In the genomic region with DNA sequence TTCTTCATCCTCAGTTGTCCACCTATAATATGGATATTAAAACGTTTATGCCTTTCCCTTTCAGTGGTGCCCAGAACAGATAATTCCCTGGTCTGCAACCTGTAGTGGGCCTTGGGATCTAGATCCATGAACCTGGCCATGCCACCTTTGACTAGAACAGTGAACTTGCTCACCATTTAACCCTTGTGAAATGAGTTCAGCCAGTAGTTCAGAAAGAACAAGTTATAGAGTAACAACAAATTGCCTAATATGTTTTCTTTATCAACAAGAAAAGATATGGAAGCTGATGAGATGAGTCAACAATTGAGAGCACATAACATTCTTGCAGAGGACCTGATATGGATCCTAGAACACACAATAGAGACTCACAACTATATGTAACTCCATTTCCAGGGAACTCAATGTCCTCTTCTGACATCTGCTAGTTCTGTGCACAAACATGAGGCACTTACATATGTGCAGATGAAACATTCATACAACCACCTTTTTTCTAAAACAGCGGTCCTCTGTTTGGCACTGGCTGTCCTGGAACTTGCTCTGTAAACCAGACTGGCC, we compare ENCODE assay signal across 28 mouse cellular contexts. TPM values are rescaled to one million over a fixed set of nuclear protein-coding genes. Genes with fewer than 3 reads are reported as not detected.
DNase-seq lines count a peak whose midpoint lies in the region; ATAC-seq and TF ChIP-seq lines count a peak whose summit lies in the region.
"Had no signal": no experiment of that assay in that cellular context is flagged by ENCODE, and none has a peak within 500 bp of the region (broad histone marks: within the 10 kb centered on the region; RNA-seq: fewer than 3 reads in every experiment).

No protein-coding gene starts in this region.

- no peak for TF ChIP-seq POLR2A in liver, adult 2 months (IDR thresholded peaks at IDR 0.05; ENCODE audit: extremely low read depth, insufficient read depth, low read length)

- peak; percentile 61; the same call in 1 of the 2 replicates for TF ChIP-seq EP300 in liver, postnatal 0 days (IDR thresholded peaks at IDR 0.05; ENCODE audit: low read depth)

- no peaks in the 10 kb centered on the region for H3K79me2 ChIP-seq in liver, adult 2 months (ENCODE audit: control insufficient read depth, insufficient read depth, low read length)

- no peak overlapping the region for H3K4me3 ChIP-seq in liver, adult 2 months (ENCODE audit: insufficient read depth, low read depth, low read length)
- H3K4me3 ChIP-seq in liver, postnatal 0 days (ENCODE audit: low read depth, low read length), result no peak overlapping the region
- H3K4me3 ChIP-seq in liver, embryonic 12.5 days, result no peak overlapping the region
- H3K4me3 ChIP-seq: embryonic facial prominence, embryonic 13.5 days; embryonic facial prominence, embryonic 15.5 days; erythroblast, embryonic 14.5 days; forebrain, embryonic 10.5 days; forebrain, embryonic 12.5 days had no signal

- TF ChIP-seq CTCF in liver, adult 2 months (IDR thresholded peaks at IDR 0.05; ENCODE audit: low read depth, low read length), result no peak
- TF ChIP-seq CTCF in liver, postnatal 0 days (IDR thresholded peaks at IDR 0.05; ENCODE audit: low read depth), result no peak

- peaks cover 21% of the 10 kb centered on the region for H3K4me1 ChIP-seq in liver, adult 2 months (ENCODE audit: control insufficient read depth, insufficient read depth, low read length)
- H3K4me1 ChIP-seq in liver, postnatal 0 days (ENCODE audit: insufficient read depth), result no peaks in the 10 kb centered on the region
- no peaks in the 10 kb centered on the region for H3K4me1 ChIP-seq in liver, embryonic 12.5 days
- H3K4me1 ChIP-seq: embryonic facial prominence, embryonic 13.5 days; embryonic facial prominence, embryonic 15.5 days; forebrain, embryonic 10.5 days; forebrain, embryonic 12.5 days had no signal

- no peaks in the 10 kb centered on the region for H3K9me3 ChIP-seq in liver, postnatal 0 days (ENCODE audit: low read length)
- peaks cover 28% of the 10 kb centered on the region; the same call in 1 of the 2 replicates for H3K9me3 ChIP-seq in liver, embryonic 12.5 days (replicated peaks)

- peak overlapping the region; percentile 80 for H3K27ac ChIP-seq in liver, adult 2 months (replicated peaks; ENCODE audit: insufficient read depth, low read depth, low read length)
- 0 out of 2 replicates have a peak overlapping the region, but pooled peaks have one; percentile 12 for H3K27ac ChIP-seq in liver, postnatal 0 days (ENCODE audit: low read depth)
- no peak overlapping the region for H3K27ac ChIP-seq in liver, embryonic 12.5 days
- H3K27ac ChIP-seq: embryonic facial prominence, embryonic 13.5 days; embryonic facial prominence, embryonic 15.5 days; forebrain, embryonic 10.5 days; forebrain, embryonic 12.5 days had no signal

- peak; percentile 95 for DNase-seq in liver, adult 2 months (ENCODE audit: extremely low read depth, low read depth, low spot score)
- DNase-seq in liver, result no peak
- DNase-seq in liver, postnatal 0 days, result no peak
- no peak for DNase-seq in right cerebral cortex, postnatal 36 days (ENCODE audit: low spot score in 2 of 2)
- DNase-seq: adrenal gland, adult 2 months; adrenal gland, postnatal 10 days; adrenal gland, postnatal 25 days; cerebellum, adult 11 months; cerebellum, adult 18-20 months; cerebellum, adult 8-10 months; cerebellum, adult 9-11 months; cerebellum, postnatal 14 days; cerebellum, postnatal 36 days; embryo, embryonic 11 days had no signal

- H3K9ac ChIP-seq in liver, adult 2 months (ENCODE audit: low read depth, low read length), result no peak overlapping the region
- H3K9ac ChIP-seq in liver, postnatal 0 days (replicated peaks), result no peak overlapping the region
- no peak overlapping the region for H3K9ac ChIP-seq in liver, embryonic 12.5 days
- H3K9ac ChIP-seq: embryonic facial prominence, embryonic 13.5 days; embryonic facial prominence, embryonic 15.5 days; forebrain, embryonic 12.5 days had no signal

- no peak overlapping the region for H3K4me2 ChIP-seq in liver, postnatal 0 days (ENCODE audit: low read depth, low read length)
- H3K4me2 ChIP-seq in liver, embryonic 12.5 days, result no peak overlapping the region
- H3K4me2 ChIP-seq: embryonic facial prominence, embryonic 13.5 days; embryonic facial prominence, embryonic 15.5 days; forebrain, embryonic 12.5 days had no signal

- no peaks in the 10 kb centered on the region for H3K36me3 ChIP-seq in liver, adult 2 months (ENCODE audit: control insufficient read depth, insufficient read depth, low read length)
- H3K36me3 ChIP-seq in liver, postnatal 0 days (replicated peaks; ENCODE audit: insufficient read depth, low read length), result no peaks in the 10 kb centered on the region
- H3K36me3 ChIP-seq in liver, embryonic 12.5 days, result no peaks in the 10 kb centered on the region
- H3K36me3 ChIP-seq: embryonic facial prominence, embryonic 13.5 days; embryonic facial prominence, embryonic 15.5 days; forebrain, embryonic 10.5 days; forebrain, embryonic 12.5 days had no signal

- no peaks in the 10 kb centered on the region for H3K27me3 ChIP-seq in liver, adult 2 months (ENCODE audit: control insufficient read depth, insufficient read depth, low read length)
- no peaks in the 10 kb centered on the region for H3K27me3 ChIP-seq in liver, postnatal 0 days (ENCODE audit: insufficient read depth, low read length)
- no peaks in the 10 kb centered on the region for H3K27me3 ChIP-seq in liver, embryonic 12.5 days (replicated peaks)
- H3K27me3 ChIP-seq: embryonic facial prominence, embryonic 13.5 days; embryonic facial prominence, embryonic 15.5 days; forebrain, embryonic 12.5 days had no signal

- ATAC-seq in liver, postnatal 0 days, result peak; percentile 80
- ATAC-seq in liver, embryonic 12.5 days, result no peak
- ATAC-seq: forebrain, embryonic 14.5 days; forebrain, embryonic 16.5 days had no signal

- WGBS in liver, adult 2 months, result 14% methylated on average over 2 of the region's 2 CpGs
- WGBS in liver, postnatal 0 days (ENCODE audit: insufficient replicate concordance), result 43% methylated on average over 2 of the region's 2 CpGs
- WGBS in liver, embryonic 12.5 days (ENCODE audit: insufficient replicate concordance), result 29% methylated on average over 2 of the region's 2 CpGs

RNA-seq across cellular contexts. Expression of a gene that starts 20.7 kb away (rescaled TPM):
- total RNA-seq in liver, adult 2 months (2014; rRNA removed), result 6,008 and 10,741 TPM in 2 replicates
- 589 and 877 TPM in 2 replicates for polyA plus RNA-seq in liver, adult 2 months (2012; rRNA removed)
- 678 and 856 TPM in 2 replicates for polyA plus RNA-seq in liver, postnatal 0 days (2015; fragmentation: Nextera tagmentation; extraction: Ambion mirVana)
- not detected in 2 replicates for polyA plus RNA-seq in liver, embryonic 12.5 days (2016; fragmentation: Nextera tagmentation; extraction: Ambion mirVana)
- total RNA-seq: common myeloid progenitor, adult 5-6 weeks; ES-E14; MEL had no signal
- polyA plus RNA-seq: brain, embryonic 14.5 days; C2C12; embryonic facial prominence, embryonic 11.5 days; embryonic facial prominence, embryonic 13.5 days; embryonic facial prominence, embryonic 15.5 days; erythroblast, embryonic 14.5 days; forebrain, embryonic 10.5 days; forebrain, embryonic 12.5 days; forebrain, embryonic 14.5 days; forebrain, embryonic 16.5 days had no signal

Comparison
In these comparisons a context has a peak if more than half of its experiments do, and no peak if none do; other contexts are left out.
1. RNA of a gene that starts 20.7 kb away (polyA plus RNA-seq): 589 to 877 TPM in liver, adult 2 months and 678 to 856 TPM in liver, postnatal 0 days; not detected in liver, embryonic 12.5 days; every median in the first group is over 100 times any median in the second.